Mouse (Mus musculus): ENCODE measurements around the gene Etfa.

Gene Etfa

DNA sequence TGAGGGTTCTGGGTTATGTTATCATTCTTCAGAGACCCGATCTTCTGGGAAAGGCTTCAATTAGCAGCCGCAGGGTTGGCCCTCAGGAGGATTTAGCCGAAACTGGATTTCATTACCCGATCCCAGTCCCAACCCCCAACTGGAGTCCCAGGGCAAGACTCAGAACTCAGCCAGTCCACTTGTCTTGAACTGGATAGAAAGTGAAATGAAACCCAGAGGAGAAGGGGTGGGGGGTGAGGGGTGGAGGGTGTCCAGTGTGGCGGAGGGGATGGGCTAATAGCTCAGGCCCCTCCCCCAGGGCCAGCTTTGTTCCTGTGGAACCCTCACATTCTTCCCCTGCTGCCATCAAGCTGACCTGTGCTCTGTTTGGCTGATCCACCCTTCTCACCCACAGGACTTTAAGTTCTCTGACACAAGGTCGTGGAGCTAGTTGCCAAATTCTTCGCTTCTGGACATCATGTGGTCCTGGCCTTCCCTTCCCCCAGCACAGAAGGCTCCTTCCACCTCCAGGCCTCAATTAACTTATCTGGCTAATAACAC lies 86.7 kb downstream of the Etfa start:
- in situ Hi-C loops (cut with MseI, MboI): loop anchor here (5.0 to 10.0 kb wide), 2 partner anchors 99 to 102 kb away; no protein-coding TSS in a partner anchor

DNA sequence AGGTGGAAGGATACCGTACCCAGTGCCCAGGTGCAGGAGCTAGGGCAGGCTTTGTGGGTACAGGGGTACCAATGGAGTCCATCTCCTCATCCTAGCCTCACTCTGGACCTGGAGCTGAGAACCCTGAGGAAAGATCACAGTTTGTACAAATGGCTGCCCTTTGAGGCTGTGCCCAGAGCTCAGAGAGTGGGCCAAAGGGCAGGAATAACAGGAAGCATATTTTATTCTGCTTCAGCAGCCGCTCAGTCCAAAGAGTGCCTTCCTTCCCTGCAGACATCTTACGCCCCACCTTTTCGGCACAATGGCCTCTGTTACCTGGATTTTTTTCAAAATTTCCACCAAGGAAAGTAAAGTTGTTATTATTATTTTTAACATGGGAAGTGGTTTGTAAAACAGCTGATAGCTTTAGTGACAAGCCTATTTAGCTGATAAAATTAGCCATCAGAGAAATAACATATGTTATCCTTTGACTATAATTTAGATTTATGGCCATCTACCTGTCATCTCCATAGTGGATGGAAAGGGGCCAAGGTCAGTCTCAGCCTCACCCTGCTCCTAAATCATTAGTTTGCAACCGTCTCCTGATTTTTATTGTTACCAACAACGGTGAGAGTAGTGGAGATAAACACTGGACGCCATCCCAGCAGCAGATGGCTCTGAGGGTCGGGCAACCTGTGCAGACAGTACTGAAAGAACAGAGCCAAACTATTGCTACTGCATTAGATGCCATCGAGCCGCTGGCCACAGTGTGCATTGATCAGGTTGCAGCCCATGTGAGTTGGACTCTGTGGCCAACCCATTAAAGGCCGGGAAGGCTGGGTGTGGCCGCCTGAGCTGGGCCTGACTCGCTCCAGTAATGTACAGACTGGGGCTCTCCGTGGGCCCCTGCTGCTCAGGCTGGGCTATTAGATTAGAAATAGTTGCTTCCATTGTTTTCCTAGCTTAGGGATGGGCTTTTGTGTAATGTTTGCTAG lies 88.3 kb downstream of the Etfa start:
- in situ Hi-C loops (cut with MseI, MboI): loop anchor here in 1 of 2 experiments (10.0 kb wide), 1 partner anchor 101 kb away; no protein-coding TSS in a partner anchor

DNA sequence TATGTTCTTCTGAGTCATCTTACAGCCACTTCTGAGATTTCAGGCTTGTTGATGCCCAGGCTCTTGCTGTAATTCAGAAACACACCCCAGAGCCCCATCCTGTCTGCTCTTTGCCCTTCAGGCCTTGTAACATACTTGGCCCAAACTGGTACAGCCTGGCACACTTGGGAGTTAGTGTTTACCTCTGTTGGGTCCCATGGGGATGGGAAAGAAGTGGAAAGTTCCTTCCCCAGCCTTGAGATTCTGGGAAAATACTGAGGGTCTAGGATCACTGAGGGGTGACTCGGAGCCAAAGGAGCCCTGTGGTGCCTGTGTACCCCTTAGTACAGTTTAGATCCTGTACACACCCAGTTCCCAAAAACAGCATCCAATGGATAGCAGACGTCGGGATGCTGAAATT lies 90.3 kb downstream of the Etfa start:
- in situ Hi-C loops (cut with MseI, MboI): loop anchor here in 1 of 2 experiments (10.0 kb wide), 1 partner anchor 103 kb away; no protein-coding TSS in a partner anchor

DNA sequence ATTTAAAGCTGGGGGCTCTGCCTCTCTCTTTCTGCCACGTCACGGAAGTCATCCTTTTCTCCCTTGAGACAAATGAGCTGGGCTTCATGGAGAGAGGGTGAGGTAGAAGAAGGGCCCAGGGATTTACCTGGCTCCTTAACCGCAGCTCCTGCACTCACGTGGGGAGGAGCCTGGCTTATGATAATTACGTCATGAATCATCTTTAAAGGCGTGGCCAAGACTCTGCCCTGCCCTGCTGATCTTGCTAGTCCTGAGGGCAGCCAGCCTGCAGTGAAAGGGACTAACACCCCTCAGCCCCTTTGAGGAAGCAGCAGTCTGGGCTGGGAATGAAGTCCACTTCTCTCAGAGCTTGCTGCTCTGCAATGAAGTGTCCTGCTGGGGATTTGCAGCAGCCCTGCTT lies 100.9 kb downstream of the Etfa start:
- in situ Hi-C loops (cut with MseI, MboI): no loop called here

DNA sequence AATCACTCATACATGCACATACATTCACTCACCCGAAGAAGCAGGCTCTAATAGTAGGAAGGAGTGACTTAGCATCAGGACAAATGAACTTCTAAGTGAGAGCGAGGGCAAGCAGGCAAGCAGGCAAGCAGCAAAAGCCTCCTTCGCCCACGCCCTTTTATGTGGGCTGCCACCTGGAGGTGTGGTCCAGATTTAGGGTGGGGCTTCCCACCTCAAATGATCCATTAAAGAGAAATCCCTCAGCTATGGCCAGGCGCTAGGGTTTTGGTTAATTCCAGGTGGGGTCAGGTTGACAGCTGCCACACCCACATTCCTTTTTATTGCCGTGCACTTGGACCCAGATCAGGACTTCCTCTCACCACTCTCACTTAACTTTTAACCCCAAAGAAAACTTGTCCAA lies 101.6 kb downstream of the Etfa start:
- in situ Hi-C loops (cut with MseI, MboI): no loop called here

DNA sequence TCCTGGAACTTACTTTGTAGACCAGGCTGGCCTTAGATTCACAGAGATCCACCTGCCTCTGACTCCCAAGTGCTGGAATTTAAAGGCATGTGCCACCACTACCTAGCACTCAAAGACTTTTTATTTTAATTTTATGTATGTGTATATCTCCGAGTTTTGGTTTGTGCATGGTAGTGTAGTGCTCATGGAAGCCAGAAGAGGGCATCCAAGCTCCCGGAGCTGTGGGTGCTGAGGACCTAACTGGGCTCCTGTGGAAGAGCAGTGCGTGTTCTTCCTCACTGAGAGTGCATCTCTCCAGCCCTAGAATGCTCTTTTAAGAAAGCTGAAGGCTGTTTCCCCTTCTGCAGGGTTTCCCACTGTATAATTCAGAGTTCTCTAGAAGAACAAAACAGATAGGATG lies 102.2 kb downstream of the Etfa start:
- in situ Hi-C loops (cut with MseI, MboI): no loop called here

DNA sequence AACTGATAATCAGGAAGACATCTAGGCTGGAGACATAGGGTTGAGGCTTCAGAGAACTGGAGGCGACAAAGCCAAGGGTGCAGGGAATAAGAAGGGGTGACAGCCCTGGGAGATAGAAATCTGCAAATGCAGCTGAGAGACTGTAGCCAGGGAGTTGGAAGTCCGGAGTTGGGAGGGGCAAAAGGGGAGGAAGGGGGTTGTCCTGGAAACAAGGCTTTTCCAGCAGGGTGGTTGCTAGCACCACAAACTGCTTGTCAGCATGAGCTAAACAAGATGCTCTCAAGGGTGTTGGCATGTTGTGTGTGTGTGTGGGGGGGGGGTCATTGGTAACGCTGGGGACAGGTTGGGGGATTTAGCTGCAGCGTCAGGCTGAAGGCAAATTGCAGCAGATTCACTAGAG lies 103.2 kb downstream of the Etfa start:
- in situ Hi-C loops (cut with MseI, MboI): no loop called here

DNA sequence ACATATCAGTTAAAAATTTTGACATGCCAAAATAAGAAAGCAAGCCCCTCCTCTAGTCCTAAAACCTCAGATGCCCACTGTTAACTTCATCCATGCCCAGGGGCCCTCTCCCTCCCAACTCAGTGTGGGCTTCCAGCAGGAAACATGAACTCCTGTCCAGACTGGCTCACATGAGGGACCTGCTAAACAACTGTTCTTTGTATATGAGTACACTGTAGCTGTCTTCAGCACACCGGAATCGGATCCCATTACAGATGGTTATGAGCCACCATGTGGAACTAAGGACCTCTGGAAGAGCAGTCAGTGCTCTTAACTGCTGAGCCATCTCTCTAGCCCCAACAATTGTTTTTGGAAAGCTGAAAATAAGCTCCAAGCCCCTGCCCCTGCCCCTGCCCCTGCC lies 105.3 kb downstream of the Etfa start:
- in situ Hi-C loops (cut with MseI, MboI): no loop called here

DNA sequence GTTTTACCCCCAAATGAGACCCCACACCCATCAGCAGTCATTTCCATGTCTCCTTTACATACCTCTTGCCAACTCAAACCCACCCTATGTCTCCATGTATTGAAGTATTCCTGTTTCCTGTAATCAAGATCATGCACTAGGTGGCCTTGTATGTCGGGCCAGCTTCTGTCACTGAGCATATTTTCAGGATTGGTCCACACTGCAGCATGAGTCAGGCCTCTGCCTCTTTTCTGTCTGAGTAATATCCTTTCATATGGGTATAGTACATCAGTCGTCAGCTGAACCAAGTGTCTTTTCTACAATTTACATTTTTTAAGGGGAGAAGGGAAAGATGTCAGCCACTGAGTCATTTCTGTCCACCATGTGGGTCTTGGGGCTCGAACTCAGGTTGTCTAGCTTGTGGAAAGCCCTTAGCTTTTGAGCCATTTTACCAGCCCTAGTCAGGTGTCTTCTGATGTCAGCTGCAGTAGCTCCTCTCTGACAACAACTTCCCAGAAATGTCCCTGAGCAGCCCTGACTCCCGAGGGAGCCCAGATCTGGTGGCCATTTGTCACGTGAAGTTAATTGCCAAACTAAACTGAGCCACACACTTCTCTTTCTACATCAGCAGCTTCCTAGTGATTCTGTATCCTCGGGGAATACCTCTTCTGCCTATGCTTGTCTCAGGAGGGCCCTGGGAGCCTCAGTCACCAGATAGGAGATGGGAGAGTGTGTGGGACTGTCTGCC lies 106.9 kb downstream of the Etfa start:
- in situ Hi-C loops (cut with MseI, MboI): no loop called here

All from mouse trophoblast stem cell (cell line).